Mouse (Mus musculus): ENCODE measurements around the gene Vamp2.
A peak's percentile ranks its signal among the peaks of the same experiment; 100 is the strongest.

Vamp2 gene

GRCm38 (mm10) chr11:69128426-69129122, 40.3 kb downstream of the Vamp2 start:
- peaks cover 27% of the 10 kb centered on the region for H3K27me3 ChIP-seq (ENCODE audit: insufficient read depth, low read length)
- H3K9me3 ChIP-seq (ENCODE audit: low read length): no peaks in the 10 kb centered on the region
- no peak overlapping the region for H3K4me3 ChIP-seq (replicated peaks; ENCODE audit: low read length)
- no peaks in the 10 kb centered on the region for H3K36me3 ChIP-seq (ENCODE audit: insufficient read depth, low read length)
- TF ChIP-seq NANOG (IDR thresholded peaks at IDR 0.05; ENCODE audit: borderline replicate concordance, low read length) (no peak), CTCF (conservative IDR thresholded peaks at IDR 0.05; ENCODE audit: low read length) (no peak), POU5F1 (IDR thresholded peaks at IDR 0.05; ENCODE audit: borderline replicate concordance, low read length) (no peak)
- peaks cover 54% of the 10 kb centered on the region for H3K4me1 ChIP-seq (replicated peaks; ENCODE audit: low read depth, low read length)

- no peak for TF ChIP-seq POU5F1 (IDR thresholded peaks at IDR 0.05; ENCODE audit: borderline replicate concordance, low read length)
- no peak for TF ChIP-seq NANOG (IDR thresholded peaks at IDR 0.05; ENCODE audit: borderline replicate concordance, low read length)
- TF ChIP-seq CTCF (conservative IDR thresholded peaks at IDR 0.05; ENCODE audit: low read length): no peak
- Histone ChIP-seq H3K9me3 (ENCODE audit: low read length) (no peaks in the 10 kb centered on the region), H3K27me3 (ENCODE audit: insufficient read depth, low read length) (peaks cover 12% of the 10 kb centered on the region), H3K4me3 (replicated peaks; ENCODE audit: low read length) (peak overlapping the region; percentile 77), H3K36me3 (ENCODE audit: insufficient read depth, low read length) (no peaks in the 10 kb centered on the region), H3K4me1 (replicated peaks; ENCODE audit: low read depth, low read length) (peaks cover 54% of the 10 kb centered on the region)
Measured at GRCm38 (mm10) chr11:69133566-69133922, 45.3 kb downstream of the Vamp2 start.

DNA sequence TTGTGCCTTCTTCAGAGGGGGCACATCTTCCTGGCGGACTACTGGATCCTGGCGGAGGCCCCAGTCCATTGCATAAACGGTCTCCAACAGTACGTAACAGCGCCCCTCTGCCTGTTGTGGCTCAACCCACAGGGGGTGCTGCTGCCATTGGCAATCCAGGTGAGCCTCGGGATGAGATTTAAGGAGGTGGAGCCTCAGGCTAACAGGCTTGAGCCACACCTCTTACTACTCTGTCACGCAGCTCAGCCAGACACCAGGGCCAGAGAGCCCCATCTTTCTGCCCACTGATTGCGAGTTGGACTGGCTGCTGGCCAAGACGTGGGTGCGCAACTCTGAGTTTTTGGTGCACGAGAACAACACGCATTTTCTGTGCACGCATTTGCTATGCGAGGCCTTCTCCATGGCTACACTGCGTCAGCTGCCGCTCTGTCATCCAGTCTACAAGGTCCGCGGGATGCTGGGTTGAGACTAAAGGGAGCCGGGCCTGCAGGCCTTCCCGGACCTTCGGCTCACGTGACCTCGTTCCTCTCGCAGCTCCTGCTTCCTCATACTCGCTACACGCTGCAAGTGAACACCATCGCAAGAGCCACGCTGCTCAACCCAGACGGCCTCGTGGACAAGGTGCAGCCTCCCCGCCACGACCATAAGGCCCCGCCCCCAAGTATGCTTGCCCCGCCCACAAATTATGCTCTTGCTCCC, 45.8 kb downstream of the Vamp2 start:
- peak; percentile 38; the same call in 1 of the 2 replicates for TF ChIP-seq CTCF (conservative IDR thresholded peaks at IDR 0.05; ENCODE audit: low read length)
- no peak for TF ChIP-seq NANOG (IDR thresholded peaks at IDR 0.05; ENCODE audit: borderline replicate concordance, low read length)
- no peak for TF ChIP-seq POU5F1 (IDR thresholded peaks at IDR 0.05; ENCODE audit: borderline replicate concordance, low read length)
- Histone ChIP-seq H3K27me3 (ENCODE audit: insufficient read depth, low read length) (peaks cover 12% of the 10 kb centered on the region), H3K9me3 (ENCODE audit: low read length) (no peaks in the 10 kb centered on the region), H3K36me3 (ENCODE audit: insufficient read depth, low read length) (no peaks in the 10 kb centered on the region), H3K4me3 (replicated peaks; ENCODE audit: low read length) (peak overlapping the region; percentile 77), H3K4me1 (replicated peaks; ENCODE audit: low read depth, low read length) (peaks cover 54% of the 10 kb centered on the region)

DNA sequence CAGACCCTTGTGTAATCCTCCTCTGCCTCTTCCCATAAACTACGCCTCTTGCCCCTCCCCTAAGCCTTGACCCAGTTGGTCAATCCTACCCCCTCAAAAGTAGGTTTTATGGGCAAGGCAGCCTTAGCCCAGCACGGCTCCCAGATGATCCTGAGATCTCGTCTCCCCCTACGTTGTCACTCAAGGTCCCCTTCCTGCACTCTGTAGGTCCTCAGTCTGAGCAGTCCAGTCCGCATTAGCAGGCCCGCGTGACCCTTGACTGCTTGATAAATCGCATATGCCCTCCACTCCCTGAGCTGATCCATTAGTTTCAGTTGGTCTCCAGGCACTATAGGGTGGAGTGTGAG, 46.3 kb downstream of the Vamp2 start:
- H3K9me3 ChIP-seq (ENCODE audit: low read length): no peaks in the 10 kb centered on the region
- TF ChIP-seq CTCF (conservative IDR thresholded peaks at IDR 0.05; ENCODE audit: low read length): no peak
- no peak for TF ChIP-seq POU5F1 (IDR thresholded peaks at IDR 0.05; ENCODE audit: borderline replicate concordance, low read length)
- TF ChIP-seq NANOG (IDR thresholded peaks at IDR 0.05; ENCODE audit: borderline replicate concordance, low read length): no peak

DNA sequence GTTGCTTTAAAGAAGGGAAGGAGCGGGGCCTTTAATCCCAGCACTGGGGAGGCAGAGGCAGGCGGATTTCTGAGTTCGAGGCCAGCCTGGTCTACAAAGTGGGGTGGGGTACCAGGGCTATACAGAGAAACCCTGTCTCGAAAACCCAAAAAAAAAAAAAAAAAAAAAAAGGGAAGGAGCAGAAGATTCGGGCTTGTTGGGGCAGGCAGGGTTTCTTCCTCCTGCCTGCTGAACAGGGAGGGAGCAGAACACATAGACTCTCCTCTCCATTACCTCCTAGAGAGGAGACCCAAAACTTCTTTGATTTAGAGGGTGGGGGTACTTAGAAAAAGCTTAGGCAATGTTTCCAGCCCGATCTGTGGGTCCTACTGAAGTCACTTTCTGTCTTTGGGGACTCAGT, 47.1 kb downstream of the Vamp2 start:
- Histone ChIP-seq H3K36me3 (ENCODE audit: insufficient read depth, low read length) (no peaks in the 10 kb centered on the region), H3K4me3 (replicated peaks; ENCODE audit: low read length) (peak overlapping the region; percentile 77; the same call in 1 of the 2 replicates), H3K4me1 (replicated peaks; ENCODE audit: low read depth, low read length) (peaks cover 46% of the 10 kb centered on the region), H3K9me3 (ENCODE audit: low read length) (no peaks in the 10 kb centered on the region), H3K27me3 (ENCODE audit: insufficient read depth, low read length) (peaks cover 12% of the 10 kb centered on the region)
- TF ChIP-seq POU5F1 (IDR thresholded peaks at IDR 0.05; ENCODE audit: borderline replicate concordance, low read length): no peak
- TF ChIP-seq NANOG (IDR thresholded peaks at IDR 0.05; ENCODE audit: borderline replicate concordance, low read length): no peak
- no peak for TF ChIP-seq CTCF (conservative IDR thresholded peaks at IDR 0.05; ENCODE audit: low read length)

More for the DNA sequence above, 46.3 kb downstream of the Vamp2 start:
- peaks cover 54% of the 10 kb centered on the region for H3K4me1 ChIP-seq (replicated peaks; ENCODE audit: low read depth, low read length)
- peak overlapping the region; percentile 77 for H3K4me3 ChIP-seq (replicated peaks; ENCODE audit: low read length)
- H3K36me3 ChIP-seq (ENCODE audit: insufficient read depth, low read length): no peaks in the 10 kb centered on the region
- peaks cover 12% of the 10 kb centered on the region for H3K27me3 ChIP-seq (ENCODE audit: insufficient read depth, low read length)
